Mouse (Mus musculus): Measurements from ENCODE around the gene Nedd9.

The Nedd9 gene

DNA sequence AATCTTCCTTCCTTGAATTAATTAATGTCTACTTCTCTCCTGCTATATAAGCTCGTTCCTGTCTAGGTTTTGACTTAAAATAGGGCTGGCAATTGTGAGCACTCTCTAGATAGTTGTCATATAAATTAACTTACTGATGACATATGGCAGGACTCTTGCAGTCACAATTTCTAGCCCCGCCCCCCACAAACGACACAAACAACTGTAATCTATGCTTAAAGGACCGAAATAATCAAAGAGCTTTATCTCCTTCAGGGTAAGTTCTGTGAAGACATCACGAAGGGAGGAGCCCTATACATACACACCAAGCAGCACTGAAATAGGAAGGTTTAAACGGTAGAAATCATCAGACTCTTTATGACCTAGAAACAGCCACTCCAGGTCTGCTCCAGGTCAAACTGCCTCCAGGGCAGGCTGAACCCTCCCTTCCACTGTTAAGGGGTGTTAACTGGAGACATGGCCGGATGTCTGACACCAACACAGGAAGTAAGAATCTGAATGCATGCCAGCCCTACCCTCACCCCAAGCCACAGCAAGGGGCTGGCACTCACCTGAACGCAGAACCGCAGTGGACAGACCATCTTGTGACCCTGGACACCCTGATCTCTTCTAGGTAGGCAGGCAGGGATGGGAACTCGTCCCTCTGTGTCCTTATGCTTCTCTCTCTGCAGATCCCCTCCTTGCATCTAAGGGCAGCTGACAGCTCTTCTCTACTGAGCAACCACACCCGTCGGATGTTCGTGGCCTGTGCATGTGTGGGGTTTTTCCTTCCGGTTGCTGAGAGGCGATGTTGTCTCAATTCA lies at the start of gene Nedd9:
TSS of gene Nedd9 (minus strand) at position 757 of the 803 bp plus-strand sequence.
- in situ Hi-C loops (cut with MboI; ENCODE audit: low sequenced_read_pairs): no loop called here

DNA sequence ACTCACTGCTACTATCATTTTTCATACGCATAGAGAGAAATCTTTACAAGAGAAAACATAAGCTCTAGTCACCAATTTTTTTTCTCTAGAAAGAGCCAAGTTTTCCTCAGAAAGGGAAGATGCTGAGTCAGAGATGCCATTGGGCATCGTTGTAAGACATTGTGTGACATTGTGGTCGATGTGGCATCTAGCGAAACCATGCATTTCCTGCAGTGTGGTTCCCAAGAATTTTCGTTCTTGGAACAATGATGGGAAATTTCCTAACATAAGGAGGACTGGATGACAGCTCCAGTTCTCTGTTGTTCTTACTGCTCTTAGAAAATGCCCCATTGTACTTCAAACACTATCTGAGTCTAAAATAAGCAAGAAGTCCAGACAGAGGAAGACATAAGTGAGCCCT lies 45.5 kb upstream of the Nedd9 start:
- in situ Hi-C loops (cut with MboI; ENCODE audit: low sequenced_read_pairs): no loop called here

DNA sequence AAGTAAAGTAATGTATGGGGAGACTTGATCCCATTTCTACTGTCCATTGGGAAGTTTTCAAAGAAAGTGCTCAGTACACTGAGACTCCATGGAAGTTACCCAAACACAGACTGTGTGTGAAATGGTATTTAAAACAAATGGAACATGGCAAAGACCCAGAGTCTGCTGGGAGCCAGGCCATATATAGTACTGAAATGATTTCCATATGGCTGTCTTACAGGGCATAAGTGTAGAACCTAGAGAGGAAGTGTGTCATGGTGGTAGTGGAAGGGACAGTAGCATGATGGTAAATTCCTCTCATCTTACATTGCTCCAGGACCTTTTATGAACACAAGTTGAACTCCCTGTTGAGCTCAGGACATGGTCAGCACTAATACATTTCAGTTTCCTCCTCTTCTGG lies 43.2 kb upstream of the Nedd9 start:
- in situ Hi-C loops (cut with MboI; ENCODE audit: low sequenced_read_pairs): no loop called here

DNA sequence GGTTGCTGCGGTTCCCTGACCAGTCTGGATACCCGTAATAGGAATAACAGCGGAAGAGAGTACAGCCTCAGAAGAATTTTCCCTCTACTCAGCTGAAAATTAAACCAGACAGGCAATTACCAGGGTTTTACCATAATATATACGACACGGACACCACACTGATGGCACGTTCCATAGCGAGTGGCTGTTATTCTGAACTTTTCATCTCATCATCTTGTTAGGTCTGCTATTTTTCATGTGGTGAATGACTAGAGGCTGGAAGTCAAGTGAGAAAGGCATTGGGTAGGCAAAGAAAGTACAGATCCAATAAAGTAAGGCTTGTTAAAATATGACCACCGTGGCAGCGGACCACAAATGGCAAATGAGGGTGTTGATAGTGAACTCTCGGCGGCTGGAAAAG lies 37.0 kb upstream of the Nedd9 start:
- in situ Hi-C loops (cut with MboI; ENCODE audit: low sequenced_read_pairs): no loop called here

DNA sequence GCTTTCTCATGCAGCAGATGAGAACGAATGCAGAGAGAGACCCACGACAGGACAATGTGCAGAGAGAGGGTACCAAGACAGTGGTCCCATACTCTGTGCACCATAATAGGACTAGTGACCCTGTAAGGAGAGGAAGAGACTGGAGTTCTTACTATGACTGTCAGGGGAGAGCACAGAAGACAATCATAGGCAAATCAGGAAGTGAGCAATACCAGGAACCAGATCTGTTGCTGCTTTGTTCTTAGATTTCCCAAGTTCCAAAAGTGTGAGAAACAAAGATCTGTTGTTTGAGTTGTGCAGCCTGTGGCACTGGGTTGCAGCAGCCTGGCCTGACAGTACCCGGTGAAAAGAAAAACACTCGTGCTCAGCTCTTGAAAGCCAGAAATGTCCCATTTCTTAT lies 34.1 kb upstream of the Nedd9 start:
- in situ Hi-C loops (cut with MboI; ENCODE audit: low sequenced_read_pairs): no loop called here

DNA sequence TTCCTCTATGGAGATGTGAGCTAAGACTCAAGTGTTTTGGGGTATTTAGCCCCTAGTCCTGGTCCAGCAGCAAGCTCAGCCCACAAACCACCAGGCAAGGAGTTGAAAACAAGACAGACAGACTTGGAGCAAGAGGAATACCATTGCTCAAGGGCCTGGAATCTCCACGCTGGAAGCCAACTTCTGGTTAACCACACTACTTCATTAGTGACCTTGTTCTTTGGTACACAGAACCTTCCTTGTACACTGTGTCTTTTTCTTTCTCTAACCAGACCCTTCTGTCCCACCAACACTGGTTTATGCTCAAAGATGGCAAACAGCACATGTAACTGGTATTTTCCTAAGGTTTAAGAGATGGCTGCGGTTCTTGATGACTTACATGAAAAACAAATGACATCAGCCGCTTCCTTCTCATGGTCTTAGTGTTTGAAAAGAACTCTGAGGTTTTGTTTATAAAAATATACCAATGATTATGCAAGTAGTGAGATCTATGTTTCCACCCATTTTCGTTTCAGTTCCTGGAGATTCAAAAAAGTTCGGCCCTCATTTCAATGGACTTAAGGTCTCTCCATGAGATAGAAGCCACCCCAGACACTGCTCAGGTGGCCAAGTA lies 33.5 kb upstream of the Nedd9 start:
- in situ Hi-C loops (cut with MboI; ENCODE audit: low sequenced_read_pairs): no loop called here

DNA sequence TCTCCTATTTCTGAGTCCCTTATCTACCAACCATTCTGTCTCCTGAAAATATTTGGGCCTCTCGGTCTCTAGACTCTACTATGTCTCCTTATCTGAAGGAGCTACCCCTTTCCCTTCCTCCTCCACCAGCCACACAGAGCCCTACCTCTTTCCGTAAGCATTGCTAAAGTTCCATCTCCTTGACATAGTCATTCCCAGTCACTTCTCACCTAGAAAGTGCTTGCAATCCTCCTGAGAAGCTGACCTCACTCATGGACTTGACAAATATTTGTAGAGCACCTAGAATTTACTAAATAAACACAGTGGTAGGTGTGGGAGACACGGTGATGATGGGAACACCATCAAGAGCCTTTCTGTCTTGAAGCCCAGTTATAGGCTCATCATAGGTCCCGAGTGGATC lies 32.6 kb upstream of the Nedd9 start:
- in situ Hi-C loops (cut with MboI; ENCODE audit: low sequenced_read_pairs): no loop called here

DNA sequence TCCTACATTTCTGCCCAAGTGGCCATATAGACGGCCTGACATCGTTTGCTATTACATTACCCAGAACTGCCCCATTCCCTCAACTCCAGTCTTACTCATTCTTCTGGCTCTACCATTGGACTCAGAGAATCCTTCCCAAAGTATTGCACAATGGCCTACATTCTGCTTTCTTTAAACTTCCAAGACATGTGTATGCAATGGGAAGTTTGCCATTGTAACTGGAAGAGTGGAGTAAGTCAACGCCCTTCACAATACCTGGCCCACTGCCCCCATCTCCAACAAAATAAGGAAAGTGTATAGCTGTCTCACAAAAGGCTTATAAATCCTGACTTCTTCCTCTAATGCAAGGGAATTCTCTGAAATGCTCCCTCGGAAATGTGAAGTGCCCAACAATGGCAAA lies 30.0 kb upstream of the Nedd9 start:
- in situ Hi-C loops (cut with MboI; ENCODE audit: low sequenced_read_pairs): no loop called here

DNA sequence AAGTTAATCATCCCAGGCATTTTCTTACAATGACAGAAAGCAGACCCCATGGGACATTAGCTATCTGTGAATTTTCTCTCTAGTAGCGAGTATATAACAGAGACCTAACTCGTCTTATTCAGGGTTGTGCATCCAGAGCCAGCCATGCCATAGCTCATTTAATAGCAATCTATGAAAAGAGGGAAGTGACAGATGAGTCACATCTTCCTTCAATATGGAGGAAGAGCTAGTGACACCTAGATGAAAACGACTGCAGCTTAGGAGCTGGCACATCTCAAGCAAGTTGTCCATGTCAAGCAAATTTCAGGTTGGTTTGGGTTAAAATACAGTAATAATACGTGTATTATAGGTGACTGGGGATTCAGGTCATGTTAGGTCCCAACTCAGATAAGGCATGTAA lies 28.6 kb upstream of the Nedd9 start:
- in situ Hi-C loops (cut with MboI; ENCODE audit: low sequenced_read_pairs): no loop called here

DNA sequence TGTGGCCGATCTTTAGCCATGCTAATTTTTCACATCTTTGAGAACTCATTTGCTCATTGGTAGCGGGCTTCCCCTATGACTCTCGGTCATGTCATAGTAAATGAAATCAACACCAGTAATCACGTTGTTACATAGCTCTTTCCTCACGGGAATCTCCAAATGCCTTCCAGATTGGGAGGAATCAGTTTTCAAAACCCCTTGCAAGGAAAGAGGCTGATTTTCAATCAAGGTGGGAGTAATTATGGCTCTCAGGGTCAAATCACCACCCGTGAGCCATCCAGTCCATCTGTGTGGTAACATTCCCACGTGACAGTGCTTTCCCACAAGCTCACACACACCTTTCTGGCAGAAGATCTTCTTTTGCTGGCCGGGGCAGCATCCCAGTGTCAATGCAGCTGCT lies 27.8 kb upstream of the Nedd9 start:
- in situ Hi-C loops (cut with MboI; ENCODE audit: low sequenced_read_pairs): no loop called here

DNA sequence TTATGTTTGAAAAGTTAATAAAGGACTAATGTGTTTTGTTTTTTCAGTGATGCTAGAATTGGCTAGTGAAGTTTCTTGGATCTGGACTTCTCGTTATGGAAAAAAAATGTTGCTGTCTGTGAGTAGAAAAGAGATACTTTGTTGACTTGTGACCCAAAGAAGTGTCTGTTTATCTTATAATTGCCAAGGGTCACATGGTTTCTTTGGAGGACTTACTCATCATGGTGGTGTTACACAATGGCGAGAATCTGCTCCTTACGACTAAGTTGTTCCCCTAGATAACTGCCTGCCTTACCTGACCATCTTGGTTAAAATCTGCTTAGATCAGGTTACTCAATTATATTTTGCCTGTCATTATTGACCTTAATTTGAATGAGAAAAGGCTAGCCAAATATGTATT lies 26.3 kb upstream of the Nedd9 start:
- in situ Hi-C loops (cut with MboI; ENCODE audit: low sequenced_read_pairs): no loop called here

DNA sequence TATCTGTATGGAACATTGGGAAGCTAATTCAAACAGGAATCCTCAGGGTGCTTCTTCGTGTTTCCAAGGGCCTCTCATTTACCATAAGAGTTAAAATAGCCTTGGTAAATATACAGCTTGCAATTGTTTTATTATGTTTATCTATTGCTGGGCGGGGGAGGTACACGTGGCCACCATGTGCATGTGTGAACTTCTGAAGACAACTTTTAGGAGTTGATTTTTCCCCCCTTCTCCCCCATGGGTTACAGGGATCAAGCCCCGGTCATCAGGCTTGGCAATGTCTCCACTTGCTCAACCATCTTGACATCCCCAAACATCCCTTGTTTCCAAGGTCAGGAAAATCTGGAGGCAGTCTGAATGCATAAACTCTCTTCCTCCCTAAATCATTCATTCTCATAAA lies 25.1 kb upstream of the Nedd9 start:
- in situ Hi-C loops (cut with MboI; ENCODE audit: low sequenced_read_pairs): no loop called here

DNA sequence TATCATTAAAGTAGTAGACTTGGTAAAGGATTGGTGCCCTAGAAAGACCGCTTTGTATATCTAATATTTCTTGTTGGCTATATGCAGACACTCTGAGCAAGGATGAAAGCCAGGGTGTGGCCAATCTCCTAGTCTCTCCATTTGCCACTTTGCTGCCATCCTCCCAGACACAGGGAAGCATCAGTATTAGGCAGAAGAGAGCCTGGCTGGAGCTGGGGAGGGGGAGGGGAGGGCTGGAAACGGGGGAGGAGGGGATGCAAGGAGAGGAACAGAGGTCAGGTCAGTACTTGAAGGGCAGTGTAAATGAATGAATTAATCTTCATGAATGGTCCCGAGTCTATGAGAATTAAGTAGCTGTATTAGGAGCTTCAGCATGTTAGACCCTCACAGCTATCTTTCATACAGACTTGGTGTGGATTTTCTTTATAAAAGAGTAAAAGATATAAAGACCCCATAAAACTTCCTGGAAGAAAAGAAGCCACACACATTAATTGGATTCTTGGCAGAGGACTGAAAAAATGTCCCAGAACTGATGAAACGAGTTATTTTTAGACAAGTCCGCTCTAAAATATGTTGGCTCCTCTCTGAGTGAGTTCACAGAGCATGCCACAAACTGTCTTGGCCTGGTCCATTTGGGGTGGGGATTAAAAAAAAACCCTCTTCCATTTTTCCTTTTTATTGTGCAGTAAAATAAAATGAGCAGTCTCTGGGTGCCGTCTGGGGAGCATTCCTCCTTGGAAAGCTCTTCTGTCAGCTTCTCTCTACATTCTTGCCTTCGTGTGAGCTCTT lies 23.7 kb upstream of the Nedd9 start:
- in situ Hi-C loops (cut with MboI; ENCODE audit: low sequenced_read_pairs): no loop called here

DNA sequence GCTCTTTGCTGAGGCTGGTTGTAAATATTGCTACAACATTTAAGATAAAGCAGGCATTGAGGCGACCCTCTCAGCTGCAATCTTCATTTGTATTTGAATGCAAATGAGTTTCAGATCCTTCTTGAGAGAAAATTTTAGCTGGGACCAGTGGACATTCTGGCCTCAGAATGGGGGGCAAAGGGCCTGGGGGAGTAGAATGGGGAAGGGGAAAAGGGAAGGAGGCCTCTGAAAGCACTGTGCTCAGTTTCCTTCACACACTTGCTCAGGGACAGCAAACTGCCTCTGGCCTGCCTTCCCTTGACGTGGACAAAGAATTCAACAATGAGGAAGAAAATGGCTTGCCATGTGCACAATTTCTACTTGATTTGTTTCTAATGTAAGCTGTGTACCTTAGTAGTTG lies 18.4 kb upstream of the Nedd9 start:
- in situ Hi-C loops (cut with MboI; ENCODE audit: low sequenced_read_pairs): no loop called here

DNA sequence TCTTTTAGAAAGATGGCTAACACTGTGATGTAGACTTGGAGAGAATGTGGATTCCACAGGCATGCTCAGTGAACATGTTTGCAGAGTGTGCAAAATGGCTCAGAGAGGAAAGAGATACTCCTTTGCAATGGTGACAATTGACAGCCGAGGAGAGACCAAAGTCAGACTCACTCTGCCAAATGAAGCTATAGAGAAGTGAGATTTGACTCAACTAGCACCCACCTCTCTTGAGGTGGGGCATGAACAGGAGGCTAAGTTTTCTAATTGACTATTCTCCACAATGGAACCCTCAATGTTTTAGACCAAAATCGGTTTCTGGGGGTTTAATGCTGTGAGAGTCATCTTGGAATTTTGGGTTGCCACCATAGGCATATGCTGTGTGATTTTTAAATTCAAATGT lies 17.8 kb upstream of the Nedd9 start:
- in situ Hi-C loops (cut with MboI; ENCODE audit: low sequenced_read_pairs): no loop called here

DNA sequence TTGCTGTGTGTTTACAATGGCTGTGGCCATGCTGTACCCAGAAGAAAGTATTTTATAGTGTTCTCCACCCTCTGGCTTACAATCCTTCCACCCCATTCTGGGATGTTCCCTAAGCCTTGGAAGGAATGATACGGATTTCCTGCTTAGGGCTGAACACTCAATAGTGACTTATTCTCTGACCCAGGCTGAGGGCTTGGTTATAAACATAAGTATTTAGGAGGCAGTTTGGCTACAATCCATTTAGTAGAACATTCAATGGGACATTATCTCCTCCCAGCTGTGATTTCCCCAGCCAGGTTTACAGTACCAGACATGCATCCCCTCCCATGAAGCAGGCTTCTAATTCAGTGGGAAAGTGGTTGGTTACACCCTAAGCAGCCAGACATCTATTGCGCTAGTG lies 17.3 kb upstream of the Nedd9 start:
- in situ Hi-C loops (cut with MboI; ENCODE audit: low sequenced_read_pairs): no loop called here

DNA sequence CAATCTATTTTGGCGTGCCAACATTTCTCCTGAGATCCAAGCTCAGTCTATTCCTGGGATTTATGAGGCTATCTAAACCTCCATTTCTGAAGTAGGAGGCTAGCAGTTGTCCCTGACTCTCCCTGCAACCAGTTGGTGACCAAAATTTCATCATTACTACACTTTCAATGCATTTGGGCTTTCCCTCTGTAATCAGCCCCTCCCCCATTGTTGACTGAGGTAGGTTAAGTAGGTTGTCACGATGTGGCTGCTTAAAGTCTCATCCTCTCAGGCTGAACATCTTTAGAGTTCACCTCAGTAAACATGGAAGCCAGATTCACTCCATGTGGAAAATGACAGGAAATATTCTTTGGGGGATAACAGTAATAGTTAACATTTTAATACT lies 15.7 kb upstream of the Nedd9 start:
- in situ Hi-C loops (cut with MboI; ENCODE audit: low sequenced_read_pairs): no loop called here

DNA sequence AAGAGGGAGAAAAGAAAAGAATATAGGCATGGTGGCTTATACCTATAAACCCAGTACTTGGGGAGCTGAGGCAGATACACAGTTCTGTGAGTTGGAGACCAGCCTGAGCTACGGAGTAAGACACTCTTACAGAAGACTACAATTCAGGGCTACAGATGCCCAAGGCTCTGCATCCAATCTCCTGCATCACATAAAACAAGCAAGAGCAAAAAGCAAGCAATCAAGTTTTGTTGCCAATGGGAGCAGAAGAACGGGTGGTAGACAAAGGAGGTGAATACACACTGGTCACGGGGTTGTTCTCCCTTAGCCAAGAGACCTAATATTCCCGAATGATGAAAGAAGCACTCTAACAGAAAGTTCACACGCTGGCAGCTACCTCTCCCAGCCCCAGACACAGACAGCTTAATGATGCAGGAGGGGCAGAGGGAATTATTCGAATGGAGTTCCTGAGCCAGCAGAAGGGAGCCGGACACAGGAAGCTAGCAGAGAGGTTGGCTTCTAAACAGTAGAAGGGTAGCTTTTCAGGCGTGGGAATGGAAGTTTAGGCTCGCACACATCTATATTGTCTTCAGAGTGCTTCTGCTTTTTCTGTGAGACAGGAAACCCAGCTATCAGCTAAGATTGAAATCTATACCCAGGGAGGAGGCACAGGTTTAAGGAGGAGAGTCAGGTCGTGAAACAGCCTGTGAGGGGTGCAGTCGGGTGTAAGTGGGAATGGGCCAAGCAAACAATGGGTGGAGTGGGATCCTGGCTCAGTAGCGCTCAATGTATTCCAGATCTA lies 15.2 kb upstream of the Nedd9 start:
- in situ Hi-C loops (cut with MboI; ENCODE audit: low sequenced_read_pairs): no loop called here

DNA sequence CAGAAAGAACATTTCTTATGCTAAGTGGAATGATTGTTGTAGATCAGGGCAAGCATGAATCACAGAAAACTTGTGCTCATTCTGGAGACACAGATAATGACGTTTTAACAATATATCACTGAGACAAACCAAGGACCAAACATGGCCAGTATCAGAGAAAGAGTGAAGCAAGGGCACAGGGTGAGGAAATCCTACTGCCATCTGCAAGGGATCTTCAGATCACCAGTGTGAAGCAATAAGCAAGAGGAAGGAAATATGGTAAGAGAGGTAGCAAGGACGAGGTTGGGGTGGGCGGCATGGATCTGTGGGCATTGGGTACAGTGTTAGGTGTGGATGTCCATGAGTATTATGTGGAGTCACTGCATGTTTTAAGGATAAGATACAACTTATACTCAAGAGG lies 13.6 kb upstream of the Nedd9 start:
- in situ Hi-C loops (cut with MboI; ENCODE audit: low sequenced_read_pairs): no loop called here

DNA sequence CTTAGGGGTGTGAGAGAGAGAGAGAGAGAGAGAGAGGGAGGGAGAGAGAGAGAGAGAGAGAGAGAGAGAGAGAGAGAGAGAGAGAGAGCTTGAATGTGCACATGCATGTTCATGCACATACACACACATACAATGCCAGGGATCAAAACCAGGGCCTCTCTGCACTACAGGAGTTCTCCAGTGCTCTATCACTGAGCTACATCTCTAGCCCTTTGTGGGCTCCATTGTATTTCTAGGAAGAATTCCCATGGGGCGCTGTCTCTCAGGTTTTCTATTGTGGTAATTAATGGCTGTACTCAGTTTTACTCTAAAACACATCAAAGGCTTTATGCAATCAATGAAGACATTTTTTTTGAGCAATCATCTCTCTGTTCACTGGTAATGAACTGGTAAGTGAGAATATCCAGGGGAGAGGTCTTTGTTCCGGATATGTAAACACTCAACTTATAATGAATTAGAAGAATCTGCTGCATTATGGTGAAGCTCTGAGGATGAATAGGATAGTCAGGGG lies 11.5 kb upstream of the Nedd9 start:
- in situ Hi-C loops (cut with MboI; ENCODE audit: low sequenced_read_pairs): no loop called here

DNA sequence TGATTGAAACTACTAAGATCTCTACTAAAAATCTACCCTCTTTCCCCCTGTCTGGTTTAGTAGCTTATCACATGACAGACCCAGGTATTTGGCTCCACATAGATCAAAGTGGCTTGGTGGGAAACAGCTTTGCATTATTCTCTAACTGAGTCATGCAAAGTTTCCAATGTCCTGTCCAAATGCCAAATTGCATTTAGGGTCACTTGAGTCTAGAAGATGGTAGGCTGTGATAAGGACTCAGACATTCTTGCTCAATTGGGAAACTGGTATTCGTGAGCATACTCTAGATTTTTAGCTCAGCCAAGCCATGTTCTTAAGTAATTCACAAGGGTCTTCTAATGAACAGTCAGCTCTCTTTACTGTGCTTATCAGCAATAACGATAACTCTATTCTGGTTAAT lies 7.5 kb upstream of the Nedd9 start:
- in situ Hi-C loops (cut with MboI; ENCODE audit: low sequenced_read_pairs): no loop called here
